Mouse (Mus musculus) limb, embryonic 14.5 days (tissue): Measurements from ENCODE around the gene Tshz2. TPM values are rescaled to one million over a fixed set of nuclear protein-coding genes. Genes with fewer than 3 reads are reported as not detected.
A peak's percentile ranks its signal among the peaks of the same experiment; 100 is the strongest.

ENCODE experiments used
- ATAC-seq: fragments of 200-750 bp; cut with Nextera tagmentation; 2 replicates; pipeline ENCODE4 v1.8.0; 2017; ENCODE audit warnings: low read depth, moderate number of reproducible peaks, moderate TSS enrichment; ENCODE audit not compliant: low FRiP score
- DNase-seq: peaks from one replicate; pipeline ENCODE4 v3.0.0-alpha.2; 2015; ENCODE audit warnings: low spot score
- H3K27ac ChIP-seq: fragments of 300-500 bp; sonication (generic); replicated peaks from 2 replicates; pipeline ENCODE4 v1.5.1; 2014; ENCODE audit warnings: low read depth, mild to moderate bottlenecking, low read length, moderate library complexity, mixed read lengths
- H3K27me3 ChIP-seq: fragments of 300-500 bp; sonication (generic); 2 replicates; pipeline ENCODE4 v1.6.1; 2014; ENCODE audit warnings: low read length, mixed read lengths; ENCODE audit not compliant: control insufficient read depth, insufficient read depth
- H3K36me3 ChIP-seq: fragments of 300-500 bp; sonication (generic); 2 replicates; pipeline ENCODE4 v1.6.1; 2014; ENCODE audit warnings: mild to moderate bottlenecking, low read length, moderate library complexity, mixed read lengths; ENCODE audit not compliant: control insufficient read depth, insufficient read depth
- H3K4me1 ChIP-seq: fragments of 300-500 bp; sonication (generic); 2 replicates; pipeline ENCODE4 v1.6.1; 2014; ENCODE audit warnings: antibody characterized with exemption, low read length, mixed read lengths; ENCODE audit not compliant: control insufficient read depth, insufficient read depth
- H3K4me2 ChIP-seq: fragments of 300-500 bp; sonication (generic); replicated peaks from 2 replicates; pipeline ENCODE4 v1.6.1; 2014; ENCODE audit warnings: low read depth, mild to moderate bottlenecking, low read length, moderate library complexity; ENCODE audit not compliant: severe bottlenecking
- H3K4me3 ChIP-seq: fragments of 300-500 bp; sonication (generic); replicated peaks from 2 replicates; pipeline ENCODE4 v1.5.1; 2014; ENCODE audit warnings: low read length
- H3K9ac ChIP-seq: fragments of 300-500 bp; sonication (generic); 2 replicates; pipeline ENCODE4 v1.6.1; 2014; ENCODE audit warnings: mild to moderate bottlenecking, low read depth, low read length, moderate library complexity; ENCODE audit not compliant: severe bottlenecking
- H3K9me3 ChIP-seq: fragments of 300-500 bp; sonication (generic); 2 replicates; pipeline ENCODE4 v1.6.1; 2016; ENCODE audit warnings: low read length; ENCODE audit not compliant: control insufficient read depth
- POLR2A ChIP-seq: fragments of 200-500 bp; IDR thresholded peaks from 2 replicates; pipeline ENCODE4 v1.8.0; 2012; ENCODE audit warnings: inconsistent platforms, mild to moderate bottlenecking, moderate library complexity, borderline replicate concordance; ENCODE audit not compliant: insufficient read depth, insufficient read length; ENCODE audit errors: extremely low read depth
- WGBS: fragments of 180-500 bp; shearing (Covaris S2); extraction: QIAGEN DNeasy Blood & Tissue Kit; methylation state at CpG from one replicate; pipeline ENCODE4 v1.1.7; 2014; 5-methylcytosine and 5-hydroxymethylcytosine counted together
- polyA plus RNA-seq, 2 experiments: library from polyadenylated mRNA; depleted of rRNA in 1 of 2; stranded (reverse) in 1 of 2; unstranded in 1 of 2; fragments of >200 nt; fragmentation: Nextera tagmentation in 1 of 2; extraction: Ambion mirVana in 1 of 2; gene quantifications; 2 replicates each; pipeline versions ENCODE4 v1.2.1 to v1.2.3; 2012 to 2014

The Tshz2 gene
- polyA plus RNA-seq, 2 experiments = 7.3 to 29.2 TPM

- Histone ChIP-seq H3K4me1 (peaks cover 7% of the 10 kb centered on the region), H3K9me3 (no peaks in the 10 kb centered on the region), H3K36me3 (no peaks in the 10 kb centered on the region), H3K27ac (no peak overlapping the region), H3K27me3 (no peaks in the 10 kb centered on the region), H3K4me2 (no peak overlapping the region), H3K4me3 (no peak overlapping the region), H3K9ac (no peak overlapping the region)
- no peak for TF ChIP-seq POLR2A
- no peak for ATAC-seq
- DNase-seq = no peak
- 87% methylated on average over 7 of the region's 7 CpGs for WGBS
These were observed 358.2 kb downstream of the Tshz2 start for GRCm38 (mm10) chr2:169990991-169991390.

- 33% methylated on average over 12 of the region's 12 CpGs for WGBS
- H3K4me3 ChIP-seq = no peak overlapping the region
- H3K9ac ChIP-seq = no peak overlapping the region
These were observed 363.2 kb downstream of the Tshz2 start for GRCm38 (mm10) chr2:169995987-169996386.

GRCm38 (mm10) chr2:169996501-169997237 lies 363.9 kb downstream of the Tshz2 start:
- H3K4me3 ChIP-seq = no peak overlapping the region
- H3K27me3 ChIP-seq = no peaks in the 10 kb centered on the region
- peaks cover 31% of the 10 kb centered on the region for H3K4me1 ChIP-seq
- no peaks in the 10 kb centered on the region for H3K36me3 ChIP-seq
- H3K27ac ChIP-seq = no peak overlapping the region
- no peak for TF ChIP-seq POLR2A
- DNase-seq = no peak
- H3K9me3 ChIP-seq = no peaks in the 10 kb centered on the region
- no peak for ATAC-seq
- WGBS = 34% methylated on average over 16 of the region's 16 CpGs
- H3K9ac ChIP-seq = no peak overlapping the region
- no peak overlapping the region for H3K4me2 ChIP-seq

More at GRCm38 (mm10) chr2:169995987-169996386, 363.2 kb downstream of the Tshz2 start:
- H3K27ac ChIP-seq = no peak overlapping the region
- no peaks in the 10 kb centered on the region for H3K9me3 ChIP-seq
- H3K36me3 ChIP-seq = no peaks in the 10 kb centered on the region
- no peak for ATAC-seq
- 0 out of 2 replicates have a peak overlapping the region, but pooled peaks have one; percentile 1 for H3K4me2 ChIP-seq
- TF ChIP-seq POLR2A = no peak
- no peaks in the 10 kb centered on the region for H3K27me3 ChIP-seq
- H3K4me1 ChIP-seq = peaks cover 31% of the 10 kb centered on the region
- no peak for DNase-seq

GRCm38 (mm10) chr2:169997276-169998049 lies 364.6 kb downstream of the Tshz2 start:
- no peak for TF ChIP-seq POLR2A
- H3K27ac ChIP-seq = no peak overlapping the region
- H3K4me1 ChIP-seq = peaks cover 31% of the 10 kb centered on the region
- H3K4me2 ChIP-seq = no peak overlapping the region
- H3K27me3 ChIP-seq = no peaks in the 10 kb centered on the region
- H3K9ac ChIP-seq = no peak overlapping the region
- H3K4me3 ChIP-seq = no peak overlapping the region
- WGBS = 65% methylated on average over 16 of the region's 16 CpGs
- H3K36me3 ChIP-seq = no peaks in the 10 kb centered on the region
- DNase-seq (no peak), ATAC-seq (no peak)
- H3K9me3 ChIP-seq = no peaks in the 10 kb centered on the region

- TF ChIP-seq POLR2A = no peak
- Histone ChIP-seq H3K27me3 (no peaks in the 10 kb centered on the region), H3K36me3 (no peaks in the 10 kb centered on the region), H3K4me3 (no peak overlapping the region), H3K9me3 (no peaks in the 10 kb centered on the region), H3K9ac (no peak overlapping the region), H3K4me2 (peak overlapping the region; percentile 16), H3K27ac (peak overlapping the region; percentile 63), H3K4me1 (peaks cover 31% of the 10 kb centered on the region)
- 0 out of 2 replicates have a peak, but pooled peaks have one; percentile 45 for ATAC-seq
- peak; percentile 41 for DNase-seq
- 33% methylated on average over 11 of the region's 11 CpGs for WGBS
These were observed 366.1 kb downstream of the Tshz2 start for GRCm38 (mm10) chr2:169998878-169999337.
